Mouse (Mus musculus) midbrain, embryonic 15.5 days (tissue): ENCODE results near the gene Mfsd2a. TPM values are rescaled to one million over a fixed set of nuclear protein-coding genes. Genes with fewer than 3 reads are reported as not detected.
A peak's percentile ranks its signal among the peaks of the same experiment; 100 is the strongest.

Experiments used
- ATAC-seq: fragments of 200-750 bp; cut with Nextera tagmentation; replicated peaks from 2 replicates; pipeline ENCODE4 v1.8.0; 2017; ENCODE audit warnings: moderate TSS enrichment
- H3K27ac ChIP-seq: fragments of 300-500 bp; sonication (generic); 2 replicates; pipeline ENCODE4 v1.5.1; 2015; ENCODE audit warnings: mild to moderate bottlenecking, inconsistent platforms
- H3K27me3 ChIP-seq: fragments of 300-500 bp; sonication (generic); replicated peaks from 2 replicates; pipeline ENCODE4 v1.6.1; 2015; ENCODE audit warnings: inconsistent platforms
- H3K36me3 ChIP-seq: fragments of 300-500 bp; sonication (generic); replicated peaks from 2 replicates; pipeline ENCODE4 v1.6.1; 2015; ENCODE audit warnings: inconsistent platforms
- H3K4me1 ChIP-seq: fragments of 300-500 bp; sonication (generic); 2 replicates; pipeline ENCODE4 v1.6.1; 2015; ENCODE audit warnings: inconsistent platforms
- H3K4me2 ChIP-seq: fragments of 300-500 bp; sonication (generic); 2 replicates; pipeline ENCODE4 v1.6.1; 2015; ENCODE audit warnings: inconsistent platforms, mild to moderate bottlenecking, moderate library complexity
- H3K4me3 ChIP-seq: fragments of 300-500 bp; sonication (generic); 2 replicates; pipeline ENCODE4 v1.5.1; 2015; ENCODE audit warnings: mild to moderate bottlenecking, inconsistent platforms
- H3K9ac ChIP-seq: fragments of 300-500 bp; sonication (generic); 2 replicates; pipeline ENCODE4 v1.6.1; 2015; ENCODE audit warnings: mild to moderate bottlenecking, inconsistent platforms
- H3K9me3 ChIP-seq: fragments of 300-500 bp; sonication (generic); 2 replicates; pipeline ENCODE4 v1.6.1; 2016; ENCODE audit warnings: inconsistent platforms
- WGBS: fragments of 180-500 bp; shearing (Covaris S2); methylation state at CpG from one replicate; pipeline ENCODE4 v1.1.7; 2015; ENCODE audit warnings: mixed read lengths; 5-methylcytosine and 5-hydroxymethylcytosine counted together
- polyA plus RNA-seq: library from polyadenylated mRNA; unstranded; fragments of >200 nt; fragmentation: Nextera tagmentation; extraction: Ambion mirVana; gene quantifications from 2 replicates; pipeline ENCODE4 v1.2.1, GENCODE M21; 2015

Mfsd2a gene
- 33.4 and 36.0 TPM in 2 replicates for polyA plus RNA-seq

DNA sequence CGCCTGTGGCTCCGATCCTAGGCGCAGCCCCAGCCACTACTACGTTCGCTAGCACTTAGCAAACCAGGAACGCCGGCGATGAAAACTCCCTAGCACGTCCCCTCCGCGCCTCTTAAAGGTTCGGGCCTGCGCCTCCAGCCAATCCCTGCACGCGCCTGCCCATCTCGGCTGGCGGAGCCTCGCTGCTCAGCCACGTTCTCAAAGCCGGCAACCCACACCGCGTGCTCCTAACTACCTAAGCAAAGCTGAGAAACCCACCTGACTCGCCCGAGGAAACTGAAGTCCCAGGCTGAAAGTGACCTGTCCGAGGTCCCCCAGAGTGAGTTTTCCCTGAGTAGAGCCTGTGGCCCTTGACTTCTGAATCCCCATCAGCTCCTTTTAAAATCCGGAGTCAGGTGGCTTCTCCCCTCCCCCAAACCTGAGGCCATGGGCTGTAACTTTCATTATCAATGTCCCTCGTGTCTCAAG lies at the start of gene Mfsd2a:
TSS of gene Mfsd2a (minus strand) at position 89 of the 468 bp plus-strand sequence.
- no peaks in the 10 kb centered on the region for H3K9me3 ChIP-seq
- H3K4me2 ChIP-seq, result peak within 1 kb of the TSS; percentile 100
- H3K4me1 ChIP-seq, result peaks cover 28% of the 10 kb centered on the region
- WGBS, result under 1% methylated on average over 27 of the region's 27 CpGs
- peak within 1 kb of the TSS; percentile 58 for H3K27ac ChIP-seq
- peaks cover 5% of the 10 kb centered on the region for H3K27me3 ChIP-seq
- peak within 1 kb of the TSS; percentile 72 for H3K4me3 ChIP-seq
- peak; percentile 85 for ATAC-seq
- no peaks in the 10 kb centered on the region for H3K36me3 ChIP-seq
- peak within 1 kb of the TSS; percentile 56 for H3K9ac ChIP-seq

DNA sequence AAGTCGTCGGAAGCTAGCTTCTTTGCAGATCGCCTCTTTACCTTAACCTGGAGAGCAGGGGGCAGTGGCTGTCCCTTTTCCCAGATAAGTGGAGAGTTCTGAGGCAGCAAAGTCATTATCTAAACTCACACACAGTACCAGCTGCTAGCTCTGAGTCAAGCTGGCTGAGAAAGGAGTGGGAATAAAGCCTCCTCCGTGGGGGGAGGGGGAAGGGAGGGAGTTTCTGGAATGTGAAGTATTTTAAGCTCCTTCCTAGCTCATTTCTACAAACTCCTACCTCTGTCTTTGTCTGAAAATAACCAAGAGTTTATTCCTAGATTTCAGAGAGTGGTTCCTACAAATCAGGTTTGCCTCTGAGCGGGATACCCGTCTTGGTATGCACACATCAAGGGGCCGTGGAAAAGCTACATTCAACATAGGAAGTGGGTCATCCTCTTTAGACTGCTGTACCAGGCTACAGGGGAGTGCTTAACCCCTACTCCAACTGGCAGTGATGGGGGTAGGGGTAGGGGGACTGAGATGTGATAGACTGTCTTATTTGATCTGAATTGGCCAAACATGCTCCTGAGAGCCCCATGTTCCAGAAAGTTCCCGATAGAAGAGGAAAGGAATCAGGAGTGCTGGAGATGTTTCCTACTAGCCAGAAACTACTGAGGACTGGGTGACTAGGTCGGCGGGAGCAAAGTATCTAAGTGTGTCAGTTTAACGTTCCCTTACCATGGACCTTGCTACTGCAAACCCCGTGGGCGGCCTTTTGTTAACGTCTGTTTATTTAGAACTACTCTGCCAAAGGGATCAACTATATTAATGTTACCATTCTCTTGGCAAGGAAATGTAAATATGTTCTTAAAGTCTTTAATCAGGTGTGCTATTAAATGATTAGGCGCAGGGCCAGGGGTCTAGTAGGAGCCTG lies 44.3 kb upstream of the Mfsd2a start:
- no peak overlapping the region for H3K4me2 ChIP-seq
- no peaks in the 10 kb centered on the region for H3K27me3 ChIP-seq
- H3K36me3 ChIP-seq, result peaks cover 8% of the 10 kb centered on the region
- H3K27ac ChIP-seq, result no peak overlapping the region
- H3K4me3 ChIP-seq, result no peak overlapping the region
- no peak overlapping the region for H3K9ac ChIP-seq
- H3K9me3 ChIP-seq, result no peaks in the 10 kb centered on the region
- no peak for ATAC-seq
- 33% methylated on average over 15 of the region's 15 CpGs for WGBS
- peaks cover 24% of the 10 kb centered on the region for H3K4me1 ChIP-seq

DNA sequence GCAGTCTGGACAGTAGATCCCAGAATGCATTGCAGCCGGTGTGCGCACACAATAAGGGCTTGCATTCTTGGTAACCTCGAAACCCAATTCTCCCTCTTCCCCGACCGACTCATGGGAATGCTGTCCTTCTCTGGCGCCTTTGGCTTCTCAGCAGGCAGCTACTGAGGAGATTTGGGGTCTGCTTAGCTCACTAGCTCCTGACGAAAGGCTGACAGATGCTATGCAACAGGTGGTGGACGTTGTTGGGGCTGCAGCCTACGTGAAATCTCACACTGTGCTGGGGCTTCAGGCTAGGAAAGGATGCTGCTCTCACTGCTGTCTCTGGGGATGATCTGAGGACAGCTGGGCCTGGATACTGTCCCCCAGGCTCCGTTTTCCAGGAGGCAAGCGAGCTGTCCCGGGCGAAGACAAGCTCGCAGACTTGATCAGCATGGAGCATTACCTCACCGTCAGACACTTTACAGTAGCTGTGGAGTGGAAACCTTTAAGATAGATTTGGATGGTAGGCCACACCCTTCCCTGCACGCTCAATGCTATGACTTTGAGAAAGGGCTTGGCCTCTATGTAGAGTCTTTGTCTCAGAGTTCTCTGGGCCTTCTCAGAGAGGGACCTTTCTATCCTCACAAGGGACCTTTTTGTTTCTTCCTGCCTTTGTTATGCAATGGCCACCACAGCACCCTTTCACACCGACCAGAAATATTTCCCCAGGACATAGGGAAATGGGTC lies 39.8 kb upstream of the Mfsd2a start:
- Histone ChIP-seq H3K27me3 (no peaks in the 10 kb centered on the region), H3K9ac (no peak overlapping the region), H3K4me1 (peaks cover 50% of the 10 kb centered on the region), H3K27ac (peak overlapping the region; percentile 96; the same call in 1 of the 2 replicates), H3K4me3 (peak overlapping the region; percentile 88; the same call in 1 of the 2 replicates), H3K9me3 (no peaks in the 10 kb centered on the region), H3K36me3 (peaks cover 8% of the 10 kb centered on the region), H3K4me2 (peak overlapping the region; percentile 72)
- ATAC-seq, result no peak
- 21% methylated on average over 17 of the region's 17 CpGs for WGBS

DNA sequence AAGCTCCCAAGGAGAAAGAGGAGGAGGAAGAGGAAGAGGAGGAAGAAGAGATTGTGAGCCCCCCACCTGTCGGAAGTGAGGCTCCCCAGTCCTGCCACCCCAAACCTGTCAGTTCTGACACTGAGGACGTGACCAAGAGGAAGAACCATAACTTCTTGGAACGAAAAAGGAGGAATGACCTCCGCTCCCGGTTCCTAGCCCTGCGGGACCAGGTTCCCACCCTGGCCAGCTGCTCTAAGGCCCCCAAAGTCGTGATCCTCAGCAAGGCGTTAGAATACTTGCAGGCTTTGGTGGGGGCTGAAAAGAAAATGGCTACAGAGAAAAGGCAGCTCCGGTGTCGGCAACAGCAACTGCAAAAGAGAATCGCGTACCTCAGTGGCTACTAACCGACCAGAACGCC lies 39.1 kb upstream of the Mfsd2a start:
- no peaks in the 10 kb centered on the region for H3K9me3 ChIP-seq
- WGBS, result 24% methylated on average over 14 of the region's 14 CpGs
- peaks cover 8% of the 10 kb centered on the region for H3K36me3 ChIP-seq
- peak overlapping the region; percentile 72 for H3K4me2 ChIP-seq
- ATAC-seq, result no peak
- H3K9ac ChIP-seq, result peak overlapping the region; percentile 47; the same call in 1 of the 2 replicates
- H3K4me3 ChIP-seq, result peak overlapping the region; percentile 88
- H3K4me1 ChIP-seq, result peaks cover 48% of the 10 kb centered on the region
- H3K27me3 ChIP-seq, result no peaks in the 10 kb centered on the region
- peak overlapping the region; percentile 96 for H3K27ac ChIP-seq

DNA sequence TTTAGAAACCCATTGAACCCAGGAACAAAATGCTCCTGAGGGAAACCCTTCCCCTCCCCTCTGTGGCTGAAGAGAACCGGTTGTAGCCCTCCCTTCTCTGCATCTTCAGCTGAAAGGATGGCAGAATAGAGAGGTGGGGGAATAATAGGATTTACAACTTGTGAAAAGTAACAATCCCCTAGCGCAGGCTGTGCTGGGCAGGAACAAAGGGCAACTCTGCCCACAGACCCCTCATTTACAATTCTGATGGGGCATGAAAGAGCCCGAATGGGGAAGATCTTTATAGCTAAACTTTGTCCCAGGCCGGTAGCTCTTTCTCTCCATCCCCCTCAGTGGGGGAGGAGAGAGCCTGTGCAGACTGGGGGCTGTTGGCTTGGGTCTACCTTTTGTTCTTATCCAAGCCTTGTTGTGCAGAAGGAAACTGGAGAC lies 38.3 kb upstream of the Mfsd2a start:
- Histone ChIP-seq H3K4me2 (peak overlapping the region; percentile 72), H3K9ac (peak overlapping the region; percentile 47), H3K4me3 (peak overlapping the region; percentile 88), H3K36me3 (peaks cover 8% of the 10 kb centered on the region), H3K9me3 (no peaks in the 10 kb centered on the region), H3K4me1 (peaks cover 51% of the 10 kb centered on the region), H3K27ac (peak overlapping the region; percentile 96), H3K27me3 (no peaks in the 10 kb centered on the region)
- ATAC-seq, result 0 out of 2 replicates have a peak, but pooled peaks have one; percentile 7
- 2% methylated on average over 4 of the region's 4 CpGs for WGBS

DNA sequence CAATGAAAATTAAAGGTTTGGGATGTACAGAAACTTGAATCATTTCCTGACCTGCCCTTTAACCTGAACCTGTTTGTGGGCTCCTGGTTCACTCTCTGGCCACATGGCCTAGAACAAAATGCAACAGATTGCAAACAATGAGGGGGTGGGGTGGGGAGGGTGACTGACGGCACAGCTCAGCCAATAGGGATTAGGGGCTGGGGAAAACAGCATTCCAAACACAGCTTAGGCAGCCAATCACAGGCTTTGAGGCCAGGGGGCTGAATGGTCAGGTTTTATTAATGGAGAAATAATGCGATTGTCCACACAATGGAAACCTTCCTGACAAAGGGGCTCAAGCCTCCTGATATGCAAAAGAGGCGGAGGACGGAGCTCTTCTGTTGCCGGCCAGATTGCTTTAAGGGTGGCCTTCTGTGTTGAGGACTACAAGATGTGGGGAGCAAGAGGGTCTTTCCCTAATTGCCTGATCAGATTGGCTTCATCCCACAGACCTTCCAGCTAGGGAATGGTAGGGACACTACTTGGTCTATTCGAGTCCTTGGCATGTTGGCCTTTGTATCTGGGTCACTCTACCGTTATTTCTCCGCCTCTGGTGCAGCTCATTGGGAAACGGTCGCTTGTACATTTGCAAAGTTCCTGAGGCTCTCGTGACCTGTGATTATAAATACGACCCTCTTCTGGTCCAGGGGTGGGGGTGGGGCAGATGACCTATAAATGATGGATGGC lies 37.7 kb upstream of the Mfsd2a start:
- Histone ChIP-seq H3K27ac (peak overlapping the region; percentile 96), H3K9me3 (no peaks in the 10 kb centered on the region), H3K27me3 (no peaks in the 10 kb centered on the region), H3K4me1 (peaks cover 51% of the 10 kb centered on the region), H3K4me2 (peak overlapping the region; percentile 72), H3K4me3 (peak overlapping the region; percentile 88), H3K36me3 (peaks cover 8% of the 10 kb centered on the region), H3K9ac (peak overlapping the region; percentile 94)
- 1% methylated on average over 12 of the region's 12 CpGs for WGBS
- peak; percentile 76 for ATAC-seq

DNA sequence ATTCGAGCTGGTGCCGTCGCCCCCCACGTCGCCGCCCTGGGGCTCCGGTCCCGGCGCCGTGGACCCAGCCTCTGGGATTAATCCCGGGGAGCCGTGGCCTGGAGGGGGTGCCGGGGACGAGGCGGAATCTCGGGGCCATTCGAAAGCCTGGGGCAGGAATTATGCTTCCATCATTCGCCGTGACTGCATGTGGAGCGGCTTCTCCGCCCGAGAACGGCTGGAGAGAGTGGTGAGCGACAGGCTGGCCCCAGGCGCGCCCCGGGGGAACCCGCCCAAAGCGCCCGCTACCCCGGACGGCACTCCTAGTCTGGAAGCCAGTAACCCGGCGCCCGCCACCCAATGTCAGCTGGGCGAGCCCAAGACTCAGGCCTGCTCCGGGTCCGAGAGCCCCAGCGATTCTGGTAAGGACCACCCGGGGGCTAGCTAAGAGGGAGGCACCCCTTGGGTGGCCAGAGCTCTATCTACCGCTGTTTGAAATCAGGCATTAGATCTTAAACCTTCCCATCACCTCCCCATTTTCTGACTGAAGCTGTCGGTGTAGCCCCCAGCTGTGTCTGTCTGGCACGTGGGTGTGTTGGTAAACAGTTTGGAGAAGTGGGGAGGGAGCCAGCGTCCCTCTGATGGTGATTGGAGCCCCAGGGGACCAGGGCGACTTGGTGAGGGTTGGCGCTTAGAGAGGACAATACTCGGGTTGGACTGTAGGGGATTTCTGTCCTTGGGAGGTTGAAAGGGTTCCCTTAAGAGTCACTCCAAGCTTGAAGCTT lies 35.8 kb upstream of the Mfsd2a start:
- Histone ChIP-seq H3K36me3 (peaks cover 8% of the 10 kb centered on the region), H3K27me3 (no peaks in the 10 kb centered on the region), H3K4me3 (peak overlapping the region; percentile 88), H3K9ac (peak overlapping the region; percentile 94), H3K4me2 (peak overlapping the region; percentile 72), H3K9me3 (no peaks in the 10 kb centered on the region), H3K4me1 (peaks cover 45% of the 10 kb centered on the region), H3K27ac (peak overlapping the region; percentile 96)
- peak; percentile 2; the same call in 1 of the 2 replicates for ATAC-seq
- WGBS, result under 1% methylated on average over 47 of the region's 47 CpGs

DNA sequence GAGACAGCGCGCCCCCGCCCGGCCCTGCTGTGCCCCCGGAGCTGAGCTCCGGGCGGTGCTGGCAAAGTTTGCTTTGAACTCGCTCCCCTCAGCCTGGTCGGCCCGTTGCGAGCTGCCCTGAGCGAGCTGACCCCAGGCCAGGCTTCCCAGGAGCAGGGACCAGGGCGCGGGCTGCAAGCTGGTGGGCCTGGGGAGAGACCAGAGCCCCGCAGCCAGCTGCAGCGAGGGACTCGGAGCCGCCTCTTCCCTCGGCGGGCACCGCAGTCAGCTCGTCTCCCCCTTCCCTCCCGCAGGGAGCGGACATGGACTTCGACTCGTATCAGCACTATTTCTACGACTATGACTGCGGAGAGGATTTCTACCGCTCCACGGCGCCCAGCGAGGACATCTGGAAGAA lies 35.2 kb upstream of the Mfsd2a start:
- no peak for ATAC-seq
- peaks cover 3% of the 10 kb centered on the region; the same call in 1 of the 2 replicates for H3K36me3 ChIP-seq
- peak overlapping the region; percentile 96 for H3K27ac ChIP-seq
- H3K4me3 ChIP-seq, result peak overlapping the region; percentile 88
- peak overlapping the region; percentile 94 for H3K9ac ChIP-seq
- no peaks in the 10 kb centered on the region for H3K27me3 ChIP-seq
- 0% methylated on average over 27 of the region's 32 CpGs for WGBS
- peaks cover 39% of the 10 kb centered on the region for H3K4me1 ChIP-seq
- no peaks in the 10 kb centered on the region for H3K9me3 ChIP-seq
- peak overlapping the region; percentile 72 for H3K4me2 ChIP-seq

DNA sequence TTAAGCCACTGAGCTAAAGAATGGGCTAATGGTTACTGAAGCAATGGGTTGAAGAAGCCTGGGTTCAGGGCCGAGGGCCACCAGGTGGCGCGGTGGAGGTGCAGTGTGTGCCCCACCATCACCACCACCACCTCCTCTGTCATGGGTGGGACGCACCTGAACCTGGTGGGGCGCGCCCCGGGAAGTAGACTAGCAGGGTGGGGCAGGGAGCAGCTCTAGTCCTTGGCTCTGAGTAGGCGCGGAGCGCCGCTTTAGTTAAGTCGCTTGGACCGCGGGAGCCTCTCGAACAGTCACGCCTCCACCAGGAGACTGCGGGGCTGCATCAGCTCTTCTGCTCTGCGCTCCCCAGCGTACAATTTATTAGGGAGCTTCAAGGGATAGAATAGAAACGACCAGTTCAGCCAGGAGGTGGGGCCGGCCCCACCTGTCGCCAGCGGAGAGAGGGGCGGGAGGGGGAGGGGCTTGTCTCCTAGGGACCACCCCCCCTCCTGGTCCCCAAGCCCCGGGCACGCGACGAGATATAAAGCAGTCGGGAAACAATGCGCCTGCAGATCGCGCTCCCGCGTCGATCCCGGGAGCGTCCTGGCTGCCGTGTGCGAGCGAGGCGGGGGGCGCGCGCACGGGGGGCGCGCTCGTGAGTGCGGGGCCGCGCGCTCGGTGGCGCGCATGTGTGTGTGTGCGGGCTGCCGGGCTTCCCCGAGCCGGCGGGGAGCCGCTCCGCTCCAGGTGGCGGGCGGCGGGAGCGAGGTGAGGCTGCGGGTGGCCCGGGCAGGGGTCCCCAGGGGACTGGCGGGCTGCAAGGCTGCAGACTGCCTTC lies 34.6 kb upstream of the Mfsd2a start, which contains the start of gene Mycl:
TSS of gene Mycl (plus strand) at position 249 of the 817 bp plus-strand sequence.
- peak within 1 kb of the TSS; percentile 96 for H3K27ac ChIP-seq
- WGBS, result under 1% methylated on average over 63 of the region's 69 CpGs
- H3K4me2 ChIP-seq, result peak within 1 kb of the TSS; percentile 72
- H3K4me1 ChIP-seq, result peaks cover 33% of the 10 kb centered on the region
- H3K9ac ChIP-seq, result peak within 1 kb of the TSS; percentile 94
- no peaks in the 10 kb centered on the region for H3K36me3 ChIP-seq
- ATAC-seq, result peak; percentile 84
- H3K27me3 ChIP-seq, result no peaks in the 10 kb centered on the region
- no peaks in the 10 kb centered on the region for H3K9me3 ChIP-seq
- peak within 1 kb of the TSS; percentile 88 for H3K4me3 ChIP-seq

DNA sequence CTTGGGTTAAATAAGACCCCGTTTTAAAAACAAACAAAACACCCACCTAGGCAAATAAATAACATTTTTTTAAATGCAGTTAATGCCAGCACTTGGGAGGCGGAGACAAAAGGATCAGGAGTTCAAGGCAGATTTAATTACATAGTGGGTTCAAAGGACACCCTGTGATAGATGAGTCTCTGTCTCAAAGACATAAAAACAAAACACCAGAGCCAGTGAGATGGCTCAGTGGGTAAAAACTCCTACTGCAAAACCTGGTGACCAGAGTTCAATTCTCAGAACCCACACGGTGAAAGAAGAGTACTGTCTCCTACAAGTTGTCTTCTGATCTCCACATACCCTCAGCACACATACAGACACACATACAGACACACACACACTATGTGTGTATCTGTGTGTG lies 31.3 kb upstream of the Mfsd2a start:
- Histone ChIP-seq H3K4me3 (no peak overlapping the region), H3K27me3 (no peaks in the 10 kb centered on the region), H3K27ac (no peak overlapping the region), H3K4me1 (peaks cover 8% of the 10 kb centered on the region; the same call in 1 of the 2 replicates), H3K9me3 (no peaks in the 10 kb centered on the region), H3K36me3 (no peaks in the 10 kb centered on the region), H3K4me2 (no peak overlapping the region), H3K9ac (no peak overlapping the region)
- WGBS, result 76% methylated on average over 3 of the region's 3 CpGs
- no peak for ATAC-seq
